Mouse (Mus musculus) olfactory bulb, adult 2 months (tissue): ENCODE results near the gene 1700001C19Rik.

Experiments
- CTCF ChIP-seq: fragments of 200-500 bp; IDR thresholded peaks from 2 replicates; pipeline ENCODE4 v1.5.1; 2012; ENCODE audit warnings: low read depth, mild to moderate bottlenecking, low read length, moderate library complexity; ENCODE audit not compliant: insufficient read depth
- POLR2A ChIP-seq: fragments of 200-500 bp; IDR thresholded peaks from 2 replicates; pipeline ENCODE4 v1.6.1; 2012; ENCODE audit warnings: mild to moderate bottlenecking, low read depth, low read length, moderate library complexity; ENCODE audit not compliant: insufficient read depth

DNA sequence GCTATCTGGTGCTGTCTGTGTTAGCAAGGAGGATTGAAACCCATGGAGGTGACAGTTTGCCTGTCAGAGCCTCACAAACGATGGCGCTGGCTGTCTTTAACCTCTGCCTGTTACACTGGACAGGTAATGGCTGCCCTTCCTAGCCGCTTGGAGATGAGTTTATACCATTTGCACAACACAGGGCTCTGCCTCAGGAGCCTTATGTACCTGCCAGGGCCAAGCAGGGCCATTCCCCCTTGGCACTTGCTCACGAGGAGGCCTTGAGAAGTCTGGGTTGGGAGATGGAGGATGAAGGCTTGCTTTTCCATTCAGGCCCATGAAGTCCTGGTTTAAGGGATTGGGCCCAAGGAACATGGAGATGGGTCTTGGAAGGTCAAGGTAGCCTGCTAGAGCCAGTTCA, 32.5 kb upstream of the 1700001C19Rik start:
- no peak for TF ChIP-seq POLR2A
- TF ChIP-seq CTCF: no peak
